Mouse (Mus musculus) liver, embryonic 12.5 days (tissue): ENCODE results near the gene Plekha5. TPM values are rescaled to one million over a fixed set of nuclear protein-coding genes. Genes with fewer than 3 reads are reported as not detected.

Source experiments
- ATAC-seq: fragments of 200-750 bp; cut with Nextera tagmentation; 2 replicates; pipeline ENCODE4 v1.8.0; 2017; ENCODE audit warnings: moderate number of reproducible peaks, mild to moderate bottlenecking, moderate library complexity
- H3K27ac ChIP-seq: fragments of 300-500 bp; sonication (generic); 2 replicates; pipeline ENCODE4 v1.5.1; 2016; ENCODE audit warnings: mild to moderate bottlenecking
- H3K27me3 ChIP-seq: fragments of 300-500 bp; sonication (generic); replicated peaks from 2 replicates; pipeline ENCODE4 v1.6.1; 2016; ENCODE audit warnings: mild to moderate bottlenecking, moderate library complexity
- H3K36me3 ChIP-seq: fragments of 300-500 bp; sonication (generic); 2 replicates; pipeline ENCODE4 v1.6.1; 2016; ENCODE audit warnings: mild to moderate bottlenecking, moderate library complexity
- H3K4me1 ChIP-seq: fragments of 300-500 bp; sonication (generic); 2 replicates; pipeline ENCODE4 v1.6.1; 2016
- H3K4me2 ChIP-seq: fragments of 300-500 bp; sonication (generic); 2 replicates; pipeline ENCODE4 v1.6.1; 2016; ENCODE audit warnings: mild to moderate bottlenecking, moderate library complexity
- H3K4me3 ChIP-seq: fragments of 300-500 bp; sonication (generic); 2 replicates; pipeline ENCODE4 v1.5.1; 2016; ENCODE audit warnings: mild to moderate bottlenecking, moderate library complexity
- H3K9ac ChIP-seq: fragments of 300-500 bp; sonication (generic); 2 replicates; pipeline ENCODE4 v1.6.1; 2016; ENCODE audit warnings: mild to moderate bottlenecking, moderate library complexity
- H3K9me3 ChIP-seq: fragments of 300-500 bp; sonication (generic); replicated peaks from 2 replicates; pipeline ENCODE4 v1.6.1; 2016; ENCODE audit warnings: mild to moderate bottlenecking, moderate library complexity
- WGBS: fragments of 180-500 bp; shearing (Covaris S2); methylation state at CpG from one replicate; pipeline ENCODE4 v1.1.7; 2016; ENCODE audit not compliant: insufficient replicate concordance; 5-methylcytosine and 5-hydroxymethylcytosine counted together
- polyA plus RNA-seq: library from polyadenylated mRNA; unstranded; fragments of >200 nt; fragmentation: Nextera tagmentation; extraction: Ambion mirVana; gene quantifications from 2 replicates; pipeline ENCODE4 v1.2.1, GENCODE M21; 2016

Gene Plekha5
- polyA plus RNA-seq, 1 experiment from 2014 or later, result 12.4 TPM

GRCm38 (mm10) chr6:140611282-140611681, 187.4 kb downstream of the Plekha5 start:
- no peak overlapping the region for H3K4me3 ChIP-seq
- no peaks in the 10 kb centered on the region for H3K9me3 ChIP-seq
- H3K27ac ChIP-seq, result no peak overlapping the region
- H3K9ac ChIP-seq, result no peak overlapping the region
- no peaks in the 10 kb centered on the region for H3K27me3 ChIP-seq
- WGBS, result 76% methylated on average over 4 of the region's 4 CpGs
- ATAC-seq, result no peak
- H3K4me1 ChIP-seq, result 0 out of 2 replicates have a peak, but pooled peaks cover 3% of the 10 kb centered on the region
- no peaks in the 10 kb centered on the region for H3K36me3 ChIP-seq
- H3K4me2 ChIP-seq, result no peak overlapping the region

- Histone ChIP-seq H3K4me1 (0 out of 2 replicates have a peak, but pooled peaks cover 3% of the 10 kb centered on the region), H3K36me3 (no peaks in the 10 kb centered on the region), H3K27me3 (no peaks in the 10 kb centered on the region), H3K27ac (no peak overlapping the region), H3K9me3 (no peaks in the 10 kb centered on the region), H3K4me3 (no peak overlapping the region), H3K9ac (no peak overlapping the region), H3K4me2 (no peak overlapping the region)
- WGBS, result 82% methylated on average over 13 of the region's 13 CpGs
- no peak for ATAC-seq
These were observed 188.1 kb downstream of the Plekha5 start for GRCm38 (mm10) chr6:140611893-140612473.

GRCm38 (mm10) chr6:140613822-140614221, 190.0 kb downstream of the Plekha5 start:
- 68% methylated on average over 3 of the region's 3 CpGs for WGBS
- no peak overlapping the region for H3K4me3 ChIP-seq
- no peak overlapping the region for H3K9ac ChIP-seq
- ATAC-seq, result no peak
- no peaks in the 10 kb centered on the region for H3K9me3 ChIP-seq
- no peaks in the 10 kb centered on the region for H3K27me3 ChIP-seq
- H3K4me2 ChIP-seq, result no peak overlapping the region
- H3K36me3 ChIP-seq, result no peaks in the 10 kb centered on the region
- H3K4me1 ChIP-seq, result 0 out of 2 replicates have a peak, but pooled peaks cover under 1% of the 10 kb centered on the region
- H3K27ac ChIP-seq, result no peak overlapping the region

GRCm38 (mm10) chr6:140614711-140615110, 190.9 kb downstream of the Plekha5 start:
- Histone ChIP-seq H3K4me2 (no peak overlapping the region), H3K9ac (no peak overlapping the region), H3K36me3 (no peaks in the 10 kb centered on the region), H3K4me3 (no peak overlapping the region), H3K27me3 (no peaks in the 10 kb centered on the region), H3K4me1 (peaks cover 4% of the 10 kb centered on the region; the same call in 1 of the 2 replicates), H3K27ac (no peak overlapping the region), H3K9me3 (no peaks in the 10 kb centered on the region)
- no peak for ATAC-seq
- 72% methylated on average over 11 of the region's 11 CpGs for WGBS

DNA sequence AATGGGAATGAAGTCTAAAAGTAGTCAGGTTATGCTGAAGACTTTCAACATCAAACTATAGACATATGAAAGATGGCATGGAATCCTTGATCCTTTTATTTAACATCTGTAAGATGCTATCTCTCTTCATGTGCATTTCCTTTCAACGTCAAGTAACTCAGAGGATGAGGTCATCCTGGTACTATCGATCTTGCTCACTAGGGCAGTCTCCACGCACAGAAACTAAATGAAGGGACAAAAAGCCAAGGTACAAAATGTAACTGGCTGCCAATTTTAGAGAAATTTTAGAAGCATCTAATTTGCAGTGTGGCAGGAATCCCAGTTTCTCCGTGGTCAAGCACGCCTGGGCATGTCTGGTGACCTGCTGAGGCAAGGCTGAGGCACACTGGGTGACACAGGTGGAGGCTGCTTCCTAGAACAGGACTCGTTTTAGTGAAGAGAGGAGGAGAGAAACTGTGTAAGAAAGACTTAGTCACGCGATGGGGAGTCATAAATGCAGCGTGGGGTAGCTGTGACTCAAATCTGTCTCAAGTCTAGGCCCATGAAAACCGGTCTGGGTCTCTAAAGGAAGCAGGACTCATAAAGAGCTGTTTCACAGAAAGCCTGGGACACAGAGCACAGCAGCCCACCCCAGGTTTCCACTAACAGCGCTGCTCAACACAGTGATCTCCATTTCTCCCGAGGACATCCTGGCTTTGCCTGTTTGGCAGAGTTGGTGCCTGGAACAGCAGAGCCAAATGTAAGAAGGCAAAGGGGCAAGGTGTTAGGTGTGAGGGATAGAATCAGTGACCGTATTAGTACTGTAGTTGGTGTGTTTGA, 196.9 kb downstream of the Plekha5 start:
- ATAC-seq, result no peak
- no peak overlapping the region for H3K4me3 ChIP-seq
- H3K27me3 ChIP-seq, result peaks cover 6% of the 10 kb centered on the region; the same call in 1 of the 2 replicates
- WGBS, result 55% methylated on average over 13 of the region's 13 CpGs
- H3K4me2 ChIP-seq, result no peak overlapping the region
- peaks cover 24% of the 10 kb centered on the region for H3K4me1 ChIP-seq
- no peaks in the 10 kb centered on the region for H3K36me3 ChIP-seq
- no peak overlapping the region for H3K27ac ChIP-seq
- H3K9me3 ChIP-seq, result no peaks in the 10 kb centered on the region
- no peak overlapping the region for H3K9ac ChIP-seq

DNA sequence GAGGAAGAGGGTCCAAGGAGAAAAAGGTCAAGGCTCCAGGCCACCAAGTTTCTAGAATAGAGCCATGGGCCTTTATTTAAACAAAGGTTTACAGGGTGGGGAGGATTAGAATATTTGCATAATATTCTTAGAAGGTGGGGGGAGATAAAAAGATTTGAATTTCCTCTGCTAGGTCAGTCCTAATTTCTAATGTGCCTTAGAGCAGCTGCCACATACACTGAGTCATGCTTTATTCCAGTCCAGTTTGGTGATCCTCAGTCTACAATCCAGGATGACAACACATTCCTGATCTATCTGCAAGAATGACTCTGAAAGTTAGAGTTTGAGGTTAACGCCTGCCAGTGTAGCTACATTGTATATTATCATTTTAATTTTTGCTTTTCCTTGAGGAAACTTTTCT, 197.8 kb downstream of the Plekha5 start:
- Histone ChIP-seq H3K36me3 (0 out of 2 replicates have a peak, but pooled peaks cover 5% of the 10 kb centered on the region), H3K27ac (no peak overlapping the region), H3K4me1 (peaks cover 33% of the 10 kb centered on the region), H3K9ac (no peak overlapping the region), H3K9me3 (no peaks in the 10 kb centered on the region), H3K4me3 (no peak overlapping the region), H3K4me2 (no peak overlapping the region), H3K27me3 (peaks cover 6% of the 10 kb centered on the region; the same call in 1 of the 2 replicates)
- 83% methylated on average over 1 of the region's 1 CpGs for WGBS
- ATAC-seq, result no peak

- Histone ChIP-seq H3K4me2 (peak within 1 kb of the TSS; percentile 98), H3K27ac (peak within 1 kb of the TSS; percentile 89), H3K36me3 (0 out of 2 replicates have a peak, but pooled peaks cover 5% of the 10 kb centered on the region), H3K27me3 (peaks cover 6% of the 10 kb centered on the region; the same call in 1 of the 2 replicates), H3K9me3 (no peaks in the 10 kb centered on the region), H3K4me1 (peaks cover 39% of the 10 kb centered on the region), H3K4me3 (peak within 1 kb of the TSS; percentile 90), H3K9ac (peak within 1 kb of the TSS; percentile 93)
- no peak for ATAC-seq
- WGBS, result 41% methylated on average over 30 of the region's 30 CpGs
These were observed 198.8 kb downstream of the Plekha5 start, which contains the start of gene Aebp2 for GRCm38 (mm10) chr6:140622391-140623225. Aebp2 (plus strand) TSS chr6:140622663.

DNA sequence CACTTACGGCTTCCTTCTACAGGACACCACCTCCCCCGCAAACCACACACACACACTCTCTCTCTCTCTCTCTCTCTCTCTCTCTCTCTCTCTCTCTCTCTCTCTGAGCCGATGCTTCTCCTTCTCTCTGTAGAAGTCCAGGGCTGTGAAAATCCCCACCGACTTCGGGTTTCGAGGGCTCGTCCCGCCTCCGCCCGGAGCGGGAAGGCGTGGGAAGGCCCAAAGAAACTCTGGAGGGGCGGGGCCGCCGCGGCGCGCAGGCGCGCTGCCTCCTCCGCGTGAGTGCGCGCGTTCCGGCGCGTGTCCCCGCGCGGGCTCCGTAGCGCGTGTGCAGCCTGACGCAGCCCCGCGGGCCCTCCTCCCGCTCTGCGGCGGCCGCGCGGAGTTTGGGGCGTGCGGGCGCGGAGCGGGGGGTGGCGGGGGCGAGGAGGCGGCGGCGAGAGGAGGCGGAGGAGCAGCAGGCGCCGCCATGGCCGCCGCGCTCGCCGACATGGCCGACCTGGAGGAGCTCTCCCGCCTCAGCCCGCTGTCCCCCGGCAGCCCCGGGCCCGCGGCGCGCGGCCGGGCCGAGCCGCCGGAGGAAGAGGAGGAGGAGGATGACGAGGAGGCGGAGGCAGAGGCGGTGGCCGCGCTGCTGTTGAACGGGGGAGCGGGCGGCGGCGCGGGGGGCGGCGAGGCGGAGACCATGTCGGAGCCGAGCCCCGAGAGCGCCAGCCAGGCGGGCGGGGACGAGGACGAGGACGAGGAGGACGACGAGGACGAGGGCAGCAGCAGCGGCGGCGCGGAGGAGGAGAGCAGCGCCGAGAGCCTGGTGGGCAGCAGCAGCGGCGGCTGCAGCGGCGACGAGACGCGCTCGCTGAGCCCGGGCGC, 199.6 kb downstream of the Plekha5 start:
- no peaks in the 10 kb centered on the region for H3K9me3 ChIP-seq
- 0 out of 2 replicates have a peak, but pooled peaks cover 5% of the 10 kb centered on the region for H3K36me3 ChIP-seq
- peak overlapping the region; percentile 90 for H3K4me3 ChIP-seq
- peak overlapping the region; percentile 93 for H3K9ac ChIP-seq
- H3K4me1 ChIP-seq, result peaks cover 42% of the 10 kb centered on the region
- peak overlapping the region; percentile 89 for H3K27ac ChIP-seq
- ATAC-seq, result peak; percentile 92
- H3K4me2 ChIP-seq, result peak overlapping the region; percentile 98
- peaks cover 6% of the 10 kb centered on the region; the same call in 1 of the 2 replicates for H3K27me3 ChIP-seq
- under 1% methylated on average over 91 of the region's 117 CpGs for WGBS

- Histone ChIP-seq H3K27me3 (peaks cover 6% of the 10 kb centered on the region; the same call in 1 of the 2 replicates), H3K36me3 (0 out of 2 replicates have a peak, but pooled peaks cover 5% of the 10 kb centered on the region), H3K9ac (peak overlapping the region; percentile 93), H3K27ac (peak overlapping the region; percentile 89), H3K4me3 (peak overlapping the region; percentile 90), H3K4me1 (peaks cover 42% of the 10 kb centered on the region), H3K4me2 (peak overlapping the region; percentile 98), H3K9me3 (no peaks in the 10 kb centered on the region)
- WGBS, result under 1% methylated on average over 66 of the region's 80 CpGs
- peak; percentile 40 for ATAC-seq
These were observed 200.5 kb downstream of the Plekha5 start for GRCm38 (mm10) chr6:140624096-140625051.

- no peak for ATAC-seq
- H3K4me3 ChIP-seq, result no peak overlapping the region
- H3K4me2 ChIP-seq, result no peak overlapping the region
- H3K36me3 ChIP-seq, result peaks cover 16% of the 10 kb centered on the region
- H3K9ac ChIP-seq, result no peak overlapping the region
- WGBS, result 91% methylated on average over 4 of the region's 4 CpGs
- no peaks in the 10 kb centered on the region for H3K9me3 ChIP-seq
- H3K4me1 ChIP-seq, result peaks cover 35% of the 10 kb centered on the region
- no peaks in the 10 kb centered on the region for H3K27me3 ChIP-seq
- H3K27ac ChIP-seq, result no peak overlapping the region
These were observed 205.5 kb downstream of the Plekha5 start for GRCm38 (mm10) chr6:140629176-140629859.
